Mouse (Mus musculus): Measurements from ENCODE around the gene Rab11fip4.

Rab11fip4 gene

DNA sequence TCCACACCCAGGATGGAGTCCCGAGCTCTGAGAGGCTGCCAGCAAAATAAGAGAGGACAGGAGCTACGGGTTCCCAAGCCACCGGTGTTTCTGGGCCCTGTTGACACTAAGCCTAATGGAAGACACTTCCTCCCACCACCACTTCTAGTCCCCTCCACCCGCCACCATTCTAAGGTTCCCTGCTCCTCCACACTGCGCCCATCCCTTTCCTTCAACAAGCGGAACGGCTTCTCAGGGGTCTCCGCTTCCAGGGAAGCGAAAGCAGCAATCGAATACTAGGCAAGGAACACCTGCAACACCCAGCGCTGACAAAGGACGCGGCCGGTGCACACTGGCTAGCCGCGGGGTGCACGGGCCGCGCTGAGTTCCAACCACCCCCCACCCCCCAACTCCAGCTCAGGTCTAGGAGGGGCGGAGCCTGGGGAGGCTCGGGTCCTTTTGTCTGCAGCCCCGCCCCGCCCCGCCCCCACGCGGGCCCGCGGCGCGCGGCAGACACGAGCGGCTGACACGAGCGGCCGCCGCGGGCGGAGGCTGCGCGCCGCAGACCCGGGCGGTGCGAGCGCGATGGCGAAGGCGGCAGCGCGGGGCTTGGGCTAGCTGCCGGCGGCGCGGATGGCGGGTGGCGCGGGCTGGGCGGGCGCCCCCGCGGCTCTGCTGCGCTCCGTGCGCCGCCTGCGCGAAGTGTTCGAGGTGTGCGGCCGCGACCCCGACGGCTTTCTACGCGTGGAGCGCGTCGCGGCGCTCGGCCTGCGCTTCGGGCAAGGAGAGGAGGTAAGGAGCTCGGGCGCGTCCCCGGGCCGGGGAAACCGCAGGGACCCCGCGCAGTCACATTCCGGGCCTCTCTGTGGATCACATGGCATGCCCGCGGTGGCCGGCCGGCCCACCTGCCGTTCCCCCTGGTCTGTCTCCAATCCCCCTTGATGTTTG lies at the start of gene Rab11fip4:
Gene Rab11fip4 (plus strand): TSS at position 549 of the 927 bp plus-strand sequence.
- DNase-seq = peak; percentile 57

DNA sequence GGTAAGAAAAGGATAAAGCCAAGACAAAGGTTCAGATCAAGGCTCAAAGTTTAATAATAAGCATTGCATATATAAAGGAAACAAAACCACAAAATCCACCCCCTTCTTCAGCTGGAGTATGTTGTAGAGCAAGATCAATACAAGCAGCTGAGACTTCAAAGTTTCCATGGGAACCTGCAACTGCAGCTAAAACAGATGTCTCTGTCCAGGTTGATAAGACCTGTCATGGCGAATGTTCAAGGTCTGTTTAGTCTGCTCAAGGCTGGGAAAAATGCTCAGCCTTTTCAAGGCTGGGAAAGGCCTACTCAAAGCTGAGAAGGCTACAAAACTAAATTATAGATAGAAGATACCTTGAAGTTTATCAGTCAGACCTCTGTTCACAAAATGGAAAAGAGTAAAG lies 38.4 kb upstream of the Rab11fip4 start:
- DNase-seq = no peak

DNA sequence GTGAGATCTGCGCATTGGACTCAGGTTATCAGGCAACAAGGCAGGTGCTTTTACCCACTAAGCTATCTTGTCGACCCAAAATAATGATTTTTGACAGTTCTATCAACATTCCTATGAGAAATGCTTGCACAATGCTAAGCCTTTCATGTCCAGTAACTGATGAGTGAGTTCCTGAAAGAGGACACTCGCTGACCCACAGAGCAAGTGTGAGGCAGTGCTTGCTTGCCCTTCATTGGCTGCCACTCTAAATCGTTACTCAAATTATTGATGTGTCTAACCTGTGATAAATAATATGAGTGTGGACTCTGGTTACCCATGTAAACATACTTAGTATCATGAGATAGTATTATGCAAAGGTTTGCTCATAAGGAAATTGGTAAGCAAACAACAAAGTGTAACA lies 30.5 kb upstream of the Rab11fip4 start:
- no peak for DNase-seq

- DNase-seq = no peak
Measured at GRCm38 (mm10) chr11:79563493-79563892, 27.5 kb upstream of the Rab11fip4 start.

GRCm38 (mm10) chr11:79566947-79567346 lies 24.1 kb upstream of the Rab11fip4 start:
- no peak for DNase-seq

DNA sequence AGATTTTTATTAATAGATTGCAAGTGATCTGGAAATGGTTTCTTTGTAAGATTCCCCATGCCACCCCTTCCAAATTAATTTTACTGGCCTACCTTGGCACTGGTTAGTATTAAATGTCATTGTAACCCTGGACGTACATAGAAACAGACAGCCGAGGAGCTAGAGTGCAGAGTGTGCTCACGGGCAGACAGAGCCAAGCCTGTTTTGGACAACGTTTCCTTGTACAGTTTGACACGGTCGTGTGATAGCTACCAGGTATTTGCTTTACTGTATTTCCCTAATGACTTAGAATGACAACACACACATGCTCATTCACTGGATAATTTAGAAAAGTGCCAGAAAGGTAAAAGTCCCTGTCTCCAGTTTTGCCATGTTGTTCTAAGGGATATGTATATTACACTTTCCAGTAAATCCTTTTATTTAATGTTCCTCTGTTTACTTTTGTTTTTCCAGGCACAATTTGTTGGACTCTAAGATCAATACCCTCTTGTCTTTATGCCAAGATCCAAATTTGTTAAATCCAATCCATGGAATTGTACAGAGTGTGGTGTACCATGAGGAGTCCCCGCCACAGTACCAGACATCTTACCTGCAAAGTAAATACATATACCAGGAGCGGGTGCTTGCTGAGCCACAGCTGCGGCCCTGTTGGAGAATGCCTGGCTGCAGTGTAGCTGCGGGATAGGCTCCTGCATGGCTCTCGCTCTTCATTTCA lies 22.7 kb upstream of the Rab11fip4 start:
- no peak for DNase-seq

DNA sequence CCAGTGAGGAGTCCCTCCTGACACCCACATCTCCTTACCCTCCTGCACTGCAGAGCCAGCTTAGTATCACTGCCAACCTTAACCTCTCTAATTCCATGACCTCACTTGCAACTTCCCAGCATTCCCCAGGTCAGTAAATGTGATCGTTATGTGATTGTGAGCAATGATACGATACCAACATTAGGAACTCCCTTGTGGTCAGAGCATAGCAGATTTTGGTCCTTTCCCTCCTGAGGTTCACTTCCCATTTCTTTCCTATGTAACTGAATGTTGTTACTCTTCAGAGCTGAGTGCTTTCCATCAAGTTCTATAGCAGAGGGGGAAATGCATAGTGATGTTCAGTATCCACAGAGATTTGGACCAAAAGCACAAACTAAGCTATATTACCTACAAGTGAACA lies 20.7 kb upstream of the Rab11fip4 start:
- DNase-seq = no peak

DNA sequence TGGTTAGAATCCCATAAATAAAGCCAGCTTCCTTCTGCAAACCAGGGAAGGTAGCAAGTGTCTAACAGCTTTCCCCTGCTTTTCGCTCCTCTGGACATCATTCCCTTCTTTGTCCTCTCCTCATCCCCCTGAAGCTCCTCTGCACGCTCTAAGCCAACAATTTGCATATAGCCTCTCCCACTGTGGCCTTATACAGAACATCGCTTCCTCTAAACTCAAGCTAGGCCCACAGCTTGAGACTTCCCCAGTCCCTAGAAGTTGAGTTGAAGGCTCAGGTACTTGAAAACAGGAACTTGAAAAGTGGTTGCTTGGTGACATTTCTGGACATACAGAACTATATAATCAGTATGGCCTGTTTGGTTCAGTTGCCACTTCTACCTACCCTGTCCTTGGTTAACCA lies 17.2 kb upstream of the Rab11fip4 start:
- DNase-seq = no peak

- DNase-seq = no peak
Measured at GRCm38 (mm10) chr11:79575383-79576073, 15.5 kb upstream of the Rab11fip4 start.

DNA sequence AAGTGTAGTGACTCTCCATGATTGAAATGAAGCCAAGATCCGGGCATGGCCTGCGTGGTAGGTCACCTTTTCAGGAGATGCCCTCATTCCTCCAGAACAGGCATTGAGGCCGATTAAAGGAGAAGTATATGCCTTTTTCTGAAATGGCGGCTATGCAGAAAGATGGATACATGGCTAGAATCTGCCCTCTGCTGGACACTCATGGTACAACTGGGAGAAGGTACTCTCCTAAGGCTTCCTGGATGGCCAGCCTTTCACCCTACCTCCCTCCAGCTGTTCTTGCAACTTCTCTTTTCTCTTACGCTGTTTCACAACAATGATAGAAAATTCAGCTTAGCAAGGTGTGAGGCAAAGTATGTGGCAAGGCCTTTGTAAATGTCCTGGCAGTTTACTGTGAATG lies 13.3 kb upstream of the Rab11fip4 start:
- peak; percentile 85 for DNase-seq

- DNase-seq = no peak
Measured at GRCm38 (mm10) chr11:79580660-79581059, 10.4 kb upstream of the Rab11fip4 start.

DNA sequence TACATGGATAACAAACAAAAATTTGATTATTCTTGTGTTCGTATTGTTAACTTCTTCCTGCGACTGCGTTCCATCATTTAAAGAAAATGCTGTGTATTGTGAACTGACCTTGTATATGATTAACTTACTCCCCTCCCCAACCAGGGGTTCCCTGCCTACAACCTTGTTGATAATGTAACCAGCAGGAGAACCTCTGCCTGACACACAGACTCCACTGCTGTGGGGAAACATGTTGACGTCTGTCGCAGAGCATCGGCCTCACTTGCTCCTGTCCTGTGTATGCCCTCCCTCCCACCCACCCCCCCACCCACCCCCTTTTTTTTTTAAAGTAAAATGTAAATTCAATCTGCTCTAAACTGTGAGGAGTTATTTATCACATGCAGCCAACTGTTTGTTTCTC lies 9.8 kb upstream of the Rab11fip4 start:
- no peak for DNase-seq

- peak; percentile 64 for DNase-seq
Measured at GRCm38 (mm10) chr11:79584191-79584590, 6.8 kb upstream of the Rab11fip4 start.

GRCm38 (mm10) chr11:79589317-79590075 lies 1.5 kb upstream of the Rab11fip4 start:
- no peak for DNase-seq

DNA sequence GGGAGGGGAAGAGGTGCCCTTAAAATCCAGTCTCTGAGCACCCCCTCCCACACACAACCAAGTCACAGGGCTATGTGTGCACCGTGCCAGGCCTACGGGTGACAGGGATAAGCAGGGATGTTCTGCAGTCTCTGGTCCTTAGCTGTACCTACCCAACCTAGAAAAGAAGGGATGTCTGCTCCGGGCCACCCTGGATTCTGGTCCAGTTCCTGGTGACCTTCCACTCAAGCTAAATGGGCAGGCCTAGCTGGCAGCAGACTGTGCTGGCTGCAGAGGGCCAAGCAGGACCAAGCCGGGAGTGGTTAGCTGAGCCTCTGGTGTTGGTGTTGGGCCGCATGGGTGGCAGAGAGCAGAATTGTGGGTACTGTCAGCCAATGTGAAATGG lies 571 bp downstream of the Rab11fip4 start:
- no peak for DNase-seq

DNA sequence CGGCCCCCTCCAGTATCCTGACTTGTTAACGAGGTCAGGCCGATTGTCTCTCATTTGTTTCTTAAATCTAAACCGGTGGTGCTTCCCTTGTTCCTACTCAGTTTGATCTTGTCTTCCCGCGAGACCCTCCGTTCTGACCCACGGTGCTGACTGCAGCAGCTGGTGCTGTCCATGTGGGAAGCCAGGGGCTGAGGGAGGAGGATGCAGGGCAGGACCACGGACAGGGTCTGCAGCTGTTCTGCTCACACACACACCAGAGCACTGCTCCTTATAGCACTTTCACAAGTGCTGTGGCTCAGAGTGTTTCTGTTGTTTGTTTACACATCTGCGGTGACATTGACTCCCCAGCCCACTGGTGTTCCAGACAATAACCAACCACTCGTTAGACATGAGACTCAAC lies 2.5 kb downstream of the Rab11fip4 start:
- DNase-seq = no peak

- no peak for DNase-seq
Measured at GRCm38 (mm10) chr11:79610454-79610853, 19.4 kb downstream of the Rab11fip4 start.

DNA sequence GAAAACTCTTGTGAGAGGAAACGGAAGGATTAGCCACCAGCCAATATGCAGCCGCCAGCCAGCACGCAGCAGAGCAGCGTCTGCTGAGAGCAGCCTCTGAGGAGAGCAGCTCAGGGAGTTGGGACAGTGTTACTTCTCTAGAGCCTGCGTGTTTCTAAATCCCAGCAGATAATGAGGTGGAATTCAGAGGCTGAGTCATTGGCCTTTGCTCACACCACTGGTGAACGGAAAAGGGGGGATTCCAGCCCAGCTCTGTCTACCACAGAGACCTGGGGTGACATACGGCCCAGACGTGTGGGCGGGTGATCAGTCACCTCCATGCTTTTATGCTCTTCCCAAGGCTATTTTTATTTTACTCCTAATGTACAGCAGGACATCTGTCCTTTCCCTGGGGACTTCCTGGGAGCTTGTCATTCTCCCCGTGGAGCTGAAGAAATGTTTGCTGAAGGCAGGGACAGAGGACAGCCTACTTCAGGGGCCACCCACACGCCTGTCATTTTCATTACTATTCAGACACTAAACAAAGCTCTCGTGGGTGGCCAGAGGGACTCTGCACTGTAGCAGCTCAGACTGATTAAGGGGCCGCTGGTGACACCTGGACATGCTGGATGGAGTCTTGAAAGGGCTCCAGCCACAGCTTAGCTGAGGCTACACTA lies 20.1 kb downstream of the Rab11fip4 start:
- no peak for DNase-seq

GRCm38 (mm10) chr11:79612046-79612600 lies 21.1 kb downstream of the Rab11fip4 start:
- no peak for DNase-seq

DNA sequence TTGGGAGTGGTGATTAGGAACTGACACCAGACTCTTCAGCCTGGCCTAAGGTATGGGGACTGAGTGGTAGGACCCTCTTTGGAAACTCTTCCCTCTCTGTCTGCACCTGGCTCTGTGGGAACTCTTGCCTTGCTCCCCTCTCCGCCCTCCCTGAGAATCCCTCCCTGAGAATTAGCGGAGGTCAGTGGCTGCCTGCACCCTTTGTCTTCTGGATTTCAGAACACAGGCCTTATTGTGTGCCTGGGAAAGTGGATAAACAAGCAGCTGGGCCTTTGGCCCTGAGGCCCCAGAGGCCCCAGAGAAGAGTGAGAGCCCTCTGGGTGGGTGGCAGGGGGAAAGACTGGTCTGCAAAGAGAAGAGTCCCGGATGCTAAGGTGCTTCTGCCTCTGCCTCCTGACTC lies 22.1 kb downstream of the Rab11fip4 start:
- no peak for DNase-seq

- DNase-seq = no peak
Measured at GRCm38 (mm10) chr11:79613711-79614110, 22.7 kb downstream of the Rab11fip4 start.

- no peak for DNase-seq
Measured at GRCm38 (mm10) chr11:79614880-79615279, 23.9 kb downstream of the Rab11fip4 start.

Measured in right cerebral cortex, postnatal 14 days (tissue).